Mouse (Mus musculus): Measurements from ENCODE around the gene Ano8. TPM values are rescaled to one million over a fixed set of nuclear protein-coding genes. Genes with fewer than 3 reads are reported as not detected.

Gene Ano8
- polyA plus RNA-seq, 1 experiment from 2014 or later: 1.6 TPM

DNA sequence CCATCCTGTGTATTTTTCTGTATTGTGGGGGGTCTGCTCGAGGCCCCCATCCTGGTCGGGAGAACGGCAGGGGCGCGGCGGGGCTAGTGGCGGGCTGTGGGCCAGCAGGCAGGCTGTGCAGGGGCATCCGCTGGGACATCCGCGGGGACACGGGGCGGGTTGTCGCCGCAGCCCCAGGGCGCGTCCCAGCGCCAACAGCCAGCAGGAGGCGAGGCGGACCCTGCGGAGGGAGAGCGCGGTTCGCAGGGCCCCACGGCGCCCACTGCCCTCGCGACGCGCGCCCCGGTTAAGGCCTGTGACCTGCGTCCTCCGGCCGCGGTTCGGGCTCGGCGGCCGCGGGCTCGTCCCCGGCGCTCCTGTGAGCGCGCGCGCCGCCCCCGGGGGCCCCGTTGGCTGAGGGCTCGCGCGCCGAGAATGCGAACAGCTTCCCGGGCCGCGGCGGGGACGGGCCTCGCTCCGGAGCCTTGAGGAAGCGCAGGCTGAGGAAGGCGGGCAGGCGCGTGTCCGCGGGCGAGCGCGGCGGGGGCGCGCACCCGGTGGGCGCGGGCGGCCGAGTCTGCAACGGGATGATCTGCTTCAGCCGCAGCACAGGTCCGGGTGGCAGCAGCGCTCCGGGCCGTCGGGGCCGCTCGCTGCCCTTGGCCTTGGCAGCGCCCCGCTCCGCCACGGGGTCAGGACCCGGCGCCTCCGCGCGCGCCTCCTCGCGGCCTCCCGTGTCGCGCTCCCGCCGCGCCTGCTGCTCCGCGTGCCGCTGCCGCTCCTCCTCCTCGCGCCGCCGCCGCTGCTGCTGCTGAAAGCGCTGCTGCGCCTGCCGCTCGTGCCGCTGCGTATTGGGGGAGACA is 9.4 kb downstream of the Ano8 start:
- peak; percentile 76 for ATAC-seq (ENCODE audit: borderline replicate concordance, extremely low read depth, low FRiP score, low TSS enrichment)
- peak overlapping the region; percentile 62 for H3K9ac ChIP-seq
- peak overlapping the region; percentile 91 for H3K4me2 ChIP-seq
- peaks cover 37% of the 10 kb centered on the region for H3K36me3 ChIP-seq
- peak overlapping the region; percentile 93 for H3K27ac ChIP-seq
- H3K27me3 ChIP-seq: no peaks in the 10 kb centered on the region
- H3K4me1 ChIP-seq: peaks cover 21% of the 10 kb centered on the region
- no peaks in the 10 kb centered on the region for H3K9me3 ChIP-seq
- peak overlapping the region; percentile 68 for H3K4me3 ChIP-seq
- under 1% methylated on average over 109 of the region's 121 CpGs for WGBS

DNA sequence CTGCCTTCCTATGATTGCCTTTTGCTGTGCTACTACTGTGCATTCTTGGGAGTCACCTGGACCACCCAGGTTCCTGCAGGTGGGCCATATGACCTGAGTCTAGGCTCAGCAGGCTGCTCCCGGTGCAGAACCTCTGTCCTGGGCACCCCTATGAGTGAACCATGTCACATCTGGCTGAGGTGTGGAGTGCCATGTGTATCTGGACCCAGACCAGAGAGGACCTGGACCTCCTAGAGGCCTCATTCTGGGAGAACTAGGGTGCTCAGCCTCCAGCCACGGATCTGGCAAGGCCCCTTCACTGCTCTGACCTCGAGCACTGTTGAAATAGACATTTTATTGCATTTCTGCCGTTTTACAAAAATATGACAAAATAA is 10.1 kb downstream of the Ano8 start:
- Histone ChIP-seq H3K9me3 (no peaks in the 10 kb centered on the region), H3K4me2 (peak overlapping the region; percentile 91), H3K27me3 (no peaks in the 10 kb centered on the region), H3K4me3 (peak overlapping the region; percentile 68), H3K4me1 (peaks cover 27% of the 10 kb centered on the region), H3K27ac (peak overlapping the region; percentile 93), H3K36me3 (peaks cover 36% of the 10 kb centered on the region), H3K9ac (peak overlapping the region; percentile 62)
- WGBS: 26% methylated on average over 4 of the region's 4 CpGs
- no peak for ATAC-seq (ENCODE audit: borderline replicate concordance, extremely low read depth, low FRiP score, low TSS enrichment)

DNA sequence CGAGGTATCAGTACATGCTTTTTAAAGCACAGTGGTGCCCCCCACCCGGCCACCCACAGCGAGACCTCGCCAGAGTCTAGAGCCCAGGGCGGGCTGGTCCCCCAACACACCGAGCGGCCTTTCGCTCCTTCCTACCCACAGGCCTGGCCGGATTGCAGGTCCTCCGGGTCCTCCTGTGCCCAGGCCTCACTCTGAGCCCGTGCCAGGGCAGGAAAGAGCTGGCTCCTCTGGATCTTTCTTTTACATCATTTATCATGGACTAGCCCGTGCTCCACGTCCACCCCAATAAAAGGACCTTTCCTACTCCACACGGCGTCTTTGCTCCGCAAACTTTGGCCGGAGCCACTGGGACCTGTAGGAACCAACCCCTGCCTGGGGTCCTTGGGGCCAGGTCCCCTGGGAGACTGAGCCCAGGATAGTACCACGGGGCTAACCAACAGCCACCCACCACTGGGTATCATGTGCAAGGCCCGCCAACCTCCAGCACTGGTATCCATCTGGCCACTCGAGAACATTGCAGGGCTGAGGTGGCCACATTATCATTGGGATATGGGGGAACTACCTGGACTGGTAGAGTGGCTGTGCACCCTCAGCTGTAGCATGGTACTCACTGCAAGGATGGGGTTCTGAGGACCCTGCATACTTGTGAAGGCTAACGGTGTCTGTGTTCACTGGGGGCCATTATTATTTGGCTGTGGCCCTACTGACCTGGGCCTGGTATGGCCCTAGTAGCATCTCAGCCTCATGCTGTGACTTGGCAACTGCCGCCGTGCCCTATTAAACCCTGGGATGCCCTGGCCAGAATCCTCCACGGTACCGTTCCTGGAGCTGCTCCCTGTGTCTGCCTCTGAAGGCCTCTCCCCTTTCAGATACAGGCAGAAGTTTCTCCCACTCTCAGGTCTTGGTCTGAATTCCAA is 10.7 kb downstream of the Ano8 start:
- Histone ChIP-seq H3K9me3 (no peaks in the 10 kb centered on the region), H3K4me3 (no peak overlapping the region), H3K27me3 (no peaks in the 10 kb centered on the region), H3K4me2 (peak overlapping the region; percentile 91), H3K27ac (peak overlapping the region; percentile 93; the same call in 1 of the 2 replicates), H3K4me1 (peaks cover 34% of the 10 kb centered on the region), H3K9ac (no peak overlapping the region), H3K36me3 (peaks cover 32% of the 10 kb centered on the region)
- 87% methylated on average over 25 of the region's 25 CpGs for WGBS
- ATAC-seq (ENCODE audit: borderline replicate concordance, extremely low read depth, low FRiP score, low TSS enrichment): no peak

DNA sequence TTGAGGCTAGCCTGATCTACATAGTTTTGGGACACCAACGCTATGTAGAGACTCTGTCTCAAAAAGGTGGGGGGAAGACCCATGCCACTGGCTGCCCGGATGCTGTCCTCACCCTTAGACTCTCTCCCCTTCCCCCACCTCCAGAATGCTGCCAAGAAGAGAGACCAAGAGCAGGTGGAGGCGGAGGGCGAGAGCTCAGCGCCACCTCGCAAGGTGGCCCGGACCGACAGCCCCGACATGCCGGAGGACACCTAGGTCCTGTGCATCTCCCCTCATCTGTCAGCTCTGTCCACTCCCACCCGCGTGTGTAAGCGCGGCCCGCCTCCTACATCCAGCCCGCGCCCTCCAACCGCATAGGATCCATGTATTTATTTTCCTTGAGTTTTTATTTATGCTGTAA is 11.4 kb downstream of the Ano8 start:
- Histone ChIP-seq H3K27ac (no peak overlapping the region), H3K36me3 (peaks cover 28% of the 10 kb centered on the region), H3K4me2 (no peak overlapping the region), H3K4me3 (no peak overlapping the region), H3K9ac (no peak overlapping the region), H3K27me3 (no peaks in the 10 kb centered on the region), H3K4me1 (peaks cover 40% of the 10 kb centered on the region), H3K9me3 (no peaks in the 10 kb centered on the region)
- WGBS: 89% methylated on average over 18 of the region's 18 CpGs
- ATAC-seq (ENCODE audit: borderline replicate concordance, extremely low read depth, low FRiP score, low TSS enrichment): no peak

DNA sequence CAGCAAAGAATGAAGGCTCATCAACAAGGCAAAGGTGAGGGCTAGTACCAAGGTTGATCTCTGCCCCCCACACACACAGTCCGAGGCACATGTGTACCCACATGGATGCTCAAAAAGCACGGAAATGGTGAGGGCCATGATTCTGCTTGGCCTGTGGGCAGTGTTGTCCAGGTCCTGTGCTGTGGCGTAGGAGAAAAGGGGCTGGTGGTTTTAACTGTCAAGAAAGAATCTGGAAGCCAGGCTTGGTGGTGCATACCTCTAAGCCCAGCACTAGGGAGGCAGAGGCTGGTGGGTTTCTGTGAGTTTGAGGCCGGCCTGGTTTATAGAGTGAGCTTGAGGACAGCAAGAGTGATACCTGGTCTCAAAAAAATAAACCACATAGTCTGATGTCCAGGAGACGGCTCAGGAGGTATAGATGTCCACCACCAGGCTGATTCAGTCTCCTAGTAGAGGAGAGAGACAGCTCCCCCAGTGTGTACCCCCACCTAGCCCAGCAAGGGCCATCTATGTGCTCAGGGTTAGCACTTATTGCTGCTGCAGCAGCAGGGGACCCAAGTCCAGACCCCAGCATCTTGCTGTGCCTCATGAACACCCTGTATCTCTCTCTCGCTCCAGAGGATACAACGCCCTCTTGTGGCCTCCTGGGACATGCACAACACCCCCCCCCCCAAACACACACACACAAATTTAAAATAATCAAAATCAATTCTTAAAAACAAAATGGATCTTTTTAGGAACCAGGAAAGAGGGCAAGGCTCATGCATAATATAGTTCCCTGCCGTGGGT is 13.0 kb downstream of the Ano8 start:
- peaks cover 28% of the 10 kb centered on the region for H3K36me3 ChIP-seq
- H3K4me2 ChIP-seq: no peak overlapping the region
- H3K4me1 ChIP-seq: peaks cover 40% of the 10 kb centered on the region
- ATAC-seq (ENCODE audit: borderline replicate concordance, extremely low read depth, low FRiP score, low TSS enrichment): no peak
- no peaks in the 10 kb centered on the region for H3K27me3 ChIP-seq
- H3K9me3 ChIP-seq: no peaks in the 10 kb centered on the region
- WGBS: 78% methylated on average over 8 of the region's 8 CpGs
- no peak overlapping the region for H3K27ac ChIP-seq
- no peak overlapping the region for H3K4me3 ChIP-seq
- no peak overlapping the region for H3K9ac ChIP-seq

DNA sequence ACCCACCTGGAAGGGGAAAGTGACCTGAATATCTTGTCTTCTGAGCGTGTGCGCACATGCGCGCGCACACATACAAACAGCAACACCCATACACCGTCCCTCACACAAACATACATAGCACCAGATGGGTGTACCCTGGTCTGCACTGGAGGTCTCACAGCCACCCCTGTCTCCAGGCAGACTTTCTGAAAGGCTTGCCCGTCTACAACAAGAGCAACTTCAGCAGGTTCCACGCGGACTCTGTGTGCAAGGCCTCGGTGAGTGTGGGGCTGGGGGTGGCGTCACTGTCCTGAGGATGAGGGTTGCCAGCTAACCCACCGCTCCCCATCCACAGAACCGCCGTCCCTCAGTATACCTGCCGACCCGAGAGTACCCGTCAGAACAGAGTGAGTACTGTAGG is 13.9 kb downstream of the Ano8 start:
- peaks cover 28% of the 10 kb centered on the region for H3K36me3 ChIP-seq
- no peak overlapping the region for H3K4me3 ChIP-seq
- H3K27me3 ChIP-seq: no peaks in the 10 kb centered on the region
- H3K4me1 ChIP-seq: peaks cover 31% of the 10 kb centered on the region
- H3K9ac ChIP-seq: no peak overlapping the region
- H3K27ac ChIP-seq: no peak overlapping the region
- no peak overlapping the region for H3K4me2 ChIP-seq
- H3K9me3 ChIP-seq: no peaks in the 10 kb centered on the region
- WGBS: 94% methylated on average over 17 of the region's 17 CpGs
- ATAC-seq (ENCODE audit: borderline replicate concordance, extremely low read depth, low FRiP score, low TSS enrichment): no peak

DNA sequence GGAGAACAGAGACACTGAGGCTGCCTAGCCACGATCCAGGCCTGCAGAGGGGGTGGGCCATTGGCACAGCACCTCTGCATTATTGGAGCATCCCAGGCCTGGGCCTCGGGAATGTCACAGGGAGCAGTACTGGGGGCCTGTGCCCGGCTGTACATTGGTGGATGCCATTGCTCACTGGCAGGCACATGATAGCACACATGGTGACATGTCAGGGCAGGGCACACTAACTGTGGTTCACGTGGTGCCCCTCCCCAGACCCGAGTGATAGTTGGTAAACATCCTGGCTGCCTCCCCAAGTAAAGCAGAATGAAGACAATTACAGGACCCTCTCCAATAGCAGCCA is 14.9 kb downstream of the Ano8 start:
- Histone ChIP-seq H3K36me3 (peaks cover 28% of the 10 kb centered on the region), H3K4me3 (no peak overlapping the region), H3K9me3 (no peaks in the 10 kb centered on the region), H3K27me3 (no peaks in the 10 kb centered on the region), H3K4me2 (0 out of 2 replicates have a peak overlapping the region, but pooled peaks have one; percentile 92), H3K27ac (no peak overlapping the region), H3K4me1 (peaks cover 30% of the 10 kb centered on the region), H3K9ac (no peak overlapping the region)
- ATAC-seq (ENCODE audit: borderline replicate concordance, extremely low read depth, low FRiP score, low TSS enrichment): no peak
- WGBS: 60% methylated on average over 5 of the region's 5 CpGs

DNA sequence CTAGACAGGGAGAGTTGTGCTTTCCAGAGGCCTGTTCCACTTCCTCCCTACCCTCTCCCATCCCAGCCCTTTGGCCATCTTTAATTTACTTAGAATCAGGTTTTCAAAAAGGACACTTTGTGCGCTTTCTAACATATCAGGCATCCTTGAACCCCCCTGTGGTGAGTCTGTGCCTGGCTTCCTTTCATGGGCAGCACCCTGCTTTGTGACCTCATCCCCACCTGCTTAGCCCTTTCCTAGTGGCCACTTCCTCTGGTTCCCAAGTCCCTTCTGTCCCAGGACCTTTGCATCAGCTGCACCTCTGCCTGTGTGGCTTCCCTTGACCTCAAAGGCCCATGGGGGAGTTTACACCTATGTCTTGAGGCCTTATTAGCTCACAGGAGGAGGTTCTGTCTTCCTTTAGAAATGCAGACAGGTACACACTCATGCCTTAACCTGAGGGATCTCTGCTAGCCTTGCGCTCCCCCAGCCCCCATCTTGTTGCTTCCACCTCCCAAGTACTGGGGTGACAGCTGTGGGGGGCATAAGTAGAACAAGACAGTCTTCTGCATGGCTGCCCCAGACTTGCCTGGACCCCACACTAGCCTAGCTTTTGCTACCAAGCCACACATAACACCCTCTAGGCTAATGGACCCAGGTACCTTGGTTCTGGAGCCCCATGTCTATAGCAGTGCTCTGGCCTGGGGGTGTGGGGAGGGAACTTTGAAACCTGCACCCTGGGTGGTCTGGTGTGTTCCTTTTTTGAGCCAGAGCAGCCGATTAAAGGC is 15.4 kb downstream of the Ano8 start:
- Histone ChIP-seq H3K4me1 (peaks cover 30% of the 10 kb centered on the region), H3K9me3 (no peaks in the 10 kb centered on the region), H3K36me3 (peaks cover 28% of the 10 kb centered on the region), H3K4me3 (peak overlapping the region; percentile 93), H3K4me2 (peak overlapping the region; percentile 92), H3K9ac (peak overlapping the region; percentile 77), H3K27ac (no peak overlapping the region), H3K27me3 (no peaks in the 10 kb centered on the region)
- no peak for ATAC-seq (ENCODE audit: borderline replicate concordance, extremely low read depth, low FRiP score, low TSS enrichment)
- 73% methylated on average over 3 of the region's 3 CpGs for WGBS

DNA sequence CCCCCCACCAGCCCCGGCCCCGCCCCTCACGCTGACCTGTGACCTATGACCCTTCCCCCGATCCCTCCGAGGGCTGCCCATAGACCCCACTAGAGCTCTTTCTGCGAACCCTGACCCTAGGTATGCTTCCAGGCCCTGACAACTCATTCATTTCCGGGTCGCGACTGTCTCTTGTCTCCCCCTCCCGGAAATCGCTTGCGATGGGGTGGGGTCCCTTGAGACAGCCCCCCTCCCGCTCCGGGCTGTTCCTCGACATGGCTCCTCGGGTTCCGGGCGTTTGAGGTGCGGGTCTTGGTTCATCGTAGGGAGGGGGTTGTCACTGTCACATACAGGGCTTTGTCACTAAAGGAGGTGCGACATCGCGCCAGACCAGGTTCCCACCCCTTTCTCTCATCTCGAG is 16.4 kb downstream of the Ano8 start:
- Histone ChIP-seq H3K4me3 (peak overlapping the region; percentile 93), H3K9ac (peak overlapping the region; percentile 77), H3K27me3 (no peaks in the 10 kb centered on the region), H3K27ac (peak overlapping the region; percentile 77), H3K9me3 (no peaks in the 10 kb centered on the region), H3K4me1 (peaks cover 29% of the 10 kb centered on the region), H3K4me2 (peak overlapping the region; percentile 92), H3K36me3 (peaks cover 19% of the 10 kb centered on the region)
- WGBS: 1% methylated on average over 24 of the region's 24 CpGs
- ATAC-seq (ENCODE audit: borderline replicate concordance, extremely low read depth, low FRiP score, low TSS enrichment): peak; percentile 19; the same call in 1 of the 2 replicates

DNA sequence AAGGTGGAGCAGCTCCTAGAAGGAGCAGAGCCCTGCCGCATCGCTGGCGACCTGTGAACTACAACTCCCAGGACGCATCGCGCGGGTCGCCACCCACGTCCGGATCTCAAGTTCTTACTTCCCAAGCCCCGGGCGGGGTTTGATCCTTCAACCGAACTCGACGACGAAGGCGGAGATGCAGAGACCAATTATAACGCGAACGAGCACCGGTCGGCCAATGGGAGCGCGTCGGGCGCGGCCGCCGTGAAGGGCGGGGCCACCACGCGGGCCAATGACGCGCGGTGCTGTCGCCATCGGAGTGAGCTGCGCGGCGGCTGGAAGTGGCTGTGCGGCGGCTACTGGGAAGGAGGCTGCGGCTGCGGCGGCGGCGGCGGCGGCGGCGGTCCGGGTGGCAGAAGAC is 16.8 kb downstream of the Ano8 start, which contains the start of gene Dda1:
Gene Dda1 (plus strand): TSS at position 284 of the 400 bp plus-strand sequence.
- H3K9ac ChIP-seq: peak within 1 kb of the TSS; percentile 77
- peaks cover 14% of the 10 kb centered on the region; the same call in 1 of the 2 replicates for H3K36me3 ChIP-seq
- peak within 1 kb of the TSS; percentile 93 for H3K4me3 ChIP-seq
- H3K4me2 ChIP-seq: peak within 1 kb of the TSS; percentile 92
- H3K9me3 ChIP-seq: no peaks in the 10 kb centered on the region
- peaks cover 33% of the 10 kb centered on the region for H3K4me1 ChIP-seq
- WGBS: 1% methylated on average over 38 of the region's 52 CpGs
- peak; percentile 89 for ATAC-seq (ENCODE audit: borderline replicate concordance, extremely low read depth, low FRiP score, low TSS enrichment)
- no peaks in the 10 kb centered on the region for H3K27me3 ChIP-seq
- H3K27ac ChIP-seq: peak within 1 kb of the TSS; percentile 77

DNA sequence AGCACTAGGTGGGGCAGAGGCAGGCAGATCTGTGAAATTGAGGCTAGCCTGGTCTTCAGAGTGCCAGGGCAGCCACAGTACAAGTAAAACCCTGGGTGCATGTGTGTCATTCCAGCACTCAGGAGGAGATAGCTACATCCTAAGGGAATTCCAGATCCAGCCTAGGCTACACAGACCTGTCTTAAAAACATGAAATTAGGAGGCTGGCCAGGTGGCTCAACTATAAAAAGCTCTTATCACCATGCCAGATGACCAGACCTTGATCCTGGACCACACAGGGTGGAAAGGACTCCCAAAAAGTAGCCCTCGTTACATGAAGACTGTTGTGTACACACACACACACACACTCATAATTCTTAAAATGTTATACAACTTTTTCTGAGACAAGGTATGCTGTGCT is 17.8 kb downstream of the Ano8 start:
- WGBS: 93% methylated on average over 1 of the region's 1 CpGs

More for the DNA sequence above, 17.8 kb downstream of the Ano8 start:
- no peak for ATAC-seq (ENCODE audit: borderline replicate concordance, extremely low read depth, low FRiP score, low TSS enrichment)
- no peaks in the 10 kb centered on the region for H3K27me3 ChIP-seq
- no peaks in the 10 kb centered on the region for H3K9me3 ChIP-seq
- no peak overlapping the region for H3K27ac ChIP-seq
- no peak overlapping the region for H3K4me3 ChIP-seq
- H3K4me2 ChIP-seq: no peak overlapping the region
- H3K36me3 ChIP-seq: peaks cover 6% of the 10 kb centered on the region; the same call in 1 of the 2 replicates
- H3K4me1 ChIP-seq: peaks cover 38% of the 10 kb centered on the region
- H3K9ac ChIP-seq: no peak overlapping the region

Measured in lung, embryonic 15.5 days (tissue).